In genomic region chr2:134527419-134528114, GRCm38 (mm10) we compare ENCODE assay signal across 10 mouse cellular contexts. TPM values are rescaled to one million over a fixed set of nuclear protein-coding genes. Genes with fewer than 3 reads are reported as not detected.
A peak's percentile ranks its signal among the peaks of the same experiment; 100 is the strongest.
DNase-seq lines count a peak whose midpoint lies in the region; ATAC-seq lines count a peak whose summit lies in the region.
"Had no signal": no experiment of that assay in that cellular context is flagged by ENCODE, and none has a peak within 500 bp of the region (broad histone marks: within the 10 kb centered on the region; RNA-seq: fewer than 3 reads in every experiment).

No protein-coding gene starts in this region.

- H3K27ac ChIP-seq in hindbrain, embryonic 10.5 days: 0 out of 2 replicates have a peak overlapping the region, but pooled peaks have one; percentile 6
- no peak overlapping the region for H3K27ac ChIP-seq in hindbrain, embryonic 14.5 days
- peak overlapping the region; percentile 70 for H3K27ac ChIP-seq in embryonic facial prominence, embryonic 12.5 days
- no peak overlapping the region for H3K27ac ChIP-seq in hindbrain, embryonic 15.5 days (replicated peaks)

- H3K9ac ChIP-seq in hindbrain, embryonic 14.5 days: no peak overlapping the region
- H3K9ac ChIP-seq in embryonic facial prominence, embryonic 12.5 days: no peak overlapping the region
- H3K9ac ChIP-seq in hindbrain, embryonic 15.5 days: no peak overlapping the region

- no peaks in the 10 kb centered on the region for H3K36me3 ChIP-seq in hindbrain, embryonic 10.5 days
- no peaks in the 10 kb centered on the region for H3K36me3 ChIP-seq in hindbrain, embryonic 14.5 days (replicated peaks; ENCODE audit: control insufficient read depth, insufficient read depth)
- H3K36me3 ChIP-seq in embryonic facial prominence, embryonic 12.5 days: no peaks in the 10 kb centered on the region
- H3K36me3 ChIP-seq in hindbrain, embryonic 15.5 days: no peaks in the 10 kb centered on the region
- no peaks in the 10 kb centered on the region for H3K36me3 ChIP-seq in megakaryocyte, embryonic 14.5 days (replicated peaks; ENCODE audit: low read length)
- H3K36me3 ChIP-seq: G1E had no signal

- no peak overlapping the region; the same call in 1 of the 2 replicates for H3K4me2 ChIP-seq in hindbrain, embryonic 14.5 days (replicated peaks)
- H3K4me2 ChIP-seq in embryonic facial prominence, embryonic 12.5 days (replicated peaks): peak overlapping the region; percentile 35
- H3K4me2 ChIP-seq in hindbrain, embryonic 15.5 days: peak overlapping the region; percentile 34; the same call in 1 of the 2 replicates

- no peaks in the 10 kb centered on the region for H3K4me1 ChIP-seq in hindbrain, embryonic 10.5 days (replicated peaks)
- H3K4me1 ChIP-seq in hindbrain, embryonic 14.5 days (replicated peaks; ENCODE audit: control insufficient read depth, insufficient read depth, low read length): no peaks in the 10 kb centered on the region
- H3K4me1 ChIP-seq in embryonic facial prominence, embryonic 12.5 days: peaks cover 12% of the 10 kb centered on the region; the same call in 1 of the 2 replicates
- H3K4me1 ChIP-seq in hindbrain, embryonic 15.5 days (replicated peaks): no peaks in the 10 kb centered on the region
- peaks cover 23% of the 10 kb centered on the region for H3K4me1 ChIP-seq in megakaryocyte, embryonic 14.5 days

- intact Hi-C loops in gastrocnemius, postnatal 36 days (cut with DNase I): no loop called here

- 68% methylated on average over 11 of the region's 11 CpGs for WGBS in hindbrain, embryonic 10.5 days
- WGBS in hindbrain, embryonic 14.5 days: 68% methylated on average over 11 of the region's 11 CpGs
- WGBS in embryonic facial prominence, embryonic 12.5 days: 44% methylated on average over 11 of the region's 11 CpGs
- 66% methylated on average over 11 of the region's 11 CpGs for WGBS in hindbrain, embryonic 15.5 days

- DNase-seq in hindbrain, embryonic 10.5 days (ENCODE audit: low spot score): peak; percentile 15
- no peak for DNase-seq in hindbrain, embryonic 14.5 days (ENCODE audit: low spot score)
- DNase-seq in spleen, adult 12 weeks (ENCODE audit: low spot score): no peak
- DNase-seq in gastrocnemius, postnatal 36 days: no peak
- no peak for DNase-seq in right cerebral cortex, postnatal 4 days

- no peaks in the 10 kb centered on the region for H3K27me3 ChIP-seq in hindbrain, embryonic 10.5 days (ENCODE audit: insufficient read depth, poor library complexity, severe bottlenecking)
- H3K27me3 ChIP-seq in hindbrain, embryonic 14.5 days (ENCODE audit: control insufficient read depth, insufficient read depth, low read length): no peaks in the 10 kb centered on the region
- H3K27me3 ChIP-seq in embryonic facial prominence, embryonic 12.5 days: no peaks in the 10 kb centered on the region
- H3K27me3 ChIP-seq in hindbrain, embryonic 15.5 days: no peaks in the 10 kb centered on the region
- no peaks in the 10 kb centered on the region for H3K27me3 ChIP-seq in megakaryocyte, embryonic 14.5 days (replicated peaks)

- no peak overlapping the region for H3K4me3 ChIP-seq in hindbrain, embryonic 10.5 days
- H3K4me3 ChIP-seq in hindbrain, embryonic 14.5 days (replicated peaks; ENCODE audit: low read length): no peak overlapping the region
- no peak overlapping the region for H3K4me3 ChIP-seq in embryonic facial prominence, embryonic 12.5 days
- no peak overlapping the region for H3K4me3 ChIP-seq in hindbrain, embryonic 15.5 days
- H3K4me3 ChIP-seq in megakaryocyte, embryonic 14.5 days (replicated peaks): peak overlapping the region; percentile 89

- ATAC-seq in hindbrain, embryonic 14.5 days (ENCODE audit: low FRiP score): no peak; the same call in 1 of the 2 replicates
- 0 out of 2 replicates have a peak, but pooled peaks have one; percentile 52 for ATAC-seq in embryonic facial prominence, embryonic 12.5 days (ENCODE audit: insufficient number of reproducible peaks, insufficient read depth, low FRiP score, low TSS enrichment)
- peak; percentile 27; the same call in 1 of the 2 replicates for ATAC-seq in hindbrain, embryonic 15.5 days (ENCODE audit: low FRiP score, low read depth)

- no peaks in the 10 kb centered on the region for H3K9me3 ChIP-seq in hindbrain, embryonic 10.5 days
- H3K9me3 ChIP-seq in hindbrain, embryonic 14.5 days (ENCODE audit: control insufficient read depth, low read length): no peaks in the 10 kb centered on the region
- no peaks in the 10 kb centered on the region for H3K9me3 ChIP-seq in embryonic facial prominence, embryonic 12.5 days
- no peaks in the 10 kb centered on the region for H3K9me3 ChIP-seq in hindbrain, embryonic 15.5 days
- H3K9me3 ChIP-seq in megakaryocyte, embryonic 14.5 days: no peaks in the 10 kb centered on the region

RNA-seq across cellular contexts. Expression of gene Hao1, which starts 26.6 kb away (rescaled TPM):
- not detected in 2 replicates for polyA plus RNA-seq in hindbrain, embryonic 10.5 days (2016; fragmentation: Nextera tagmentation; extraction: Ambion mirVana)
- 0.09 TPM in 1 of 2 replicates, not detected in the other for polyA plus RNA-seq in hindbrain, embryonic 14.5 days (2014; fragmentation: Nextera tagmentation; extraction: Ambion mirVana)
- polyA plus RNA-seq in embryonic facial prominence, embryonic 12.5 days (2016; fragmentation: Nextera tagmentation; extraction: Ambion mirVana): 0.25 TPM in 1 of 2 replicates, not detected in the other
- polyA plus RNA-seq in hindbrain, embryonic 15.5 days (2015; fragmentation: Nextera tagmentation; extraction: Ambion mirVana): 0.06 and 0.08 TPM in 2 replicates
- not detected in 2 replicates for polyA plus RNA-seq in megakaryocyte, embryonic 14.5 days (2012; ENCODE audit: insufficient read depth, low replicate concordance)
- not detected for total RNA-seq in gastrocnemius, postnatal 36 days (2021)
- total RNA-seq: G1E had no signal
- polyA plus RNA-seq: G1E; stomach, embryonic 14.5 days had no signal

Comparison
In these comparisons a context has a peak if more than half of its experiments do, and no peak if none do; other contexts are left out.
1. H3K27ac ChIP-seq: peak in hindbrain, embryonic 10.5 days (single experiment) and embryonic facial prominence, embryonic 12.5 days (single experiment); none in hindbrain, embryonic 14.5 days (single experiment) and hindbrain, embryonic 15.5 days (single experiment).